Mouse (Mus musculus): ENCODE measurements around the gene Gm21885. TPM values are rescaled to one million over a fixed set of nuclear protein-coding genes. Genes with fewer than 3 reads are reported as not detected.
A peak's percentile ranks its signal among the peaks of the same experiment; 100 is the strongest.

The Gm21885 gene
- total and polyA plus RNA-seq, 2 experiments from 2014 or later: 0.30 TPM; not detected in 1

DNA sequence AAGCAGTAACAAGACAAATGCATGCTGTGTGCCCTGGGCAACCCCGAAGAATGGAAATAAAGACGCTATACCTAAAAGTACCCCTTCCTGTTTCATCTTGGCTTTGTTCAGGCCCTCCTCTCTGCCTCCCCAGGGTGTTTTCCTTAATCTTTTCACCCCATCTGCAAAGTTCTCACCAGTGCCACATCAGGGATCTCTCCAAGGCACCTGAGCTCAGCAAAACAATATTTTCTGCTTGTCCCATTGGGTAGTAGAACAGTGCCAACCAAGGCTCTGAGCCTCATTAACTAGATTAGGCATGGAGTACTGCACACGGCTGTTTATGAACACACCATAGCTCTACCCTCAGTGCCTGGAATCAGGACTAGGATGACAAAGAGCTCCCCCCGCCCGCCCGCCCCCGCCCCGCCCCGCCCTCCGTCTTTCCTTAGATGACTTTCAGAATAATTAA, 45.3 kb downstream of the Gm21885 start:
- TF ChIP-seq EP300 (IDR thresholded peaks at IDR 0.05; ENCODE audit: low read depth): no peak
- TF ChIP-seq CTCF (IDR thresholded peaks at IDR 0.05; ENCODE audit: low read depth): no peak
- H3K4me1 ChIP-seq (ENCODE audit: control insufficient read depth, insufficient read depth): peaks cover 32% of the 10 kb centered on the region
- H3K4me2 ChIP-seq (ENCODE audit: low read depth, low read length): peak overlapping the region; percentile 76
- H3K4me3 ChIP-seq (ENCODE audit: low read depth, low read length): peak overlapping the region; percentile 77
- peak; percentile 30; the same call in 1 of the 2 replicates for ATAC-seq (ENCODE audit: insufficient read depth, low read depth)
- DNase-seq (ENCODE audit: low spot score): peak; percentile 55
- WGBS: 5% methylated on average over 10 of the region's 10 CpGs
- no peaks in the 10 kb centered on the region for H3K27me3 ChIP-seq (ENCODE audit: control insufficient read depth, insufficient read depth, low read length)
- H3K9ac ChIP-seq (replicated peaks; ENCODE audit: low read depth, low read length): no peak overlapping the region
- no peaks in the 10 kb centered on the region for H3K9me3 ChIP-seq (replicated peaks; ENCODE audit: control insufficient read depth, low read length)
- peak overlapping the region; percentile 100 for H3K27ac ChIP-seq (ENCODE audit: low read depth)
- H3K36me3 ChIP-seq (replicated peaks; ENCODE audit: control insufficient read depth, insufficient read depth, low read length): 0 out of 2 replicates have a peak, but pooled peaks cover 6% of the 10 kb centered on the region

DNA sequence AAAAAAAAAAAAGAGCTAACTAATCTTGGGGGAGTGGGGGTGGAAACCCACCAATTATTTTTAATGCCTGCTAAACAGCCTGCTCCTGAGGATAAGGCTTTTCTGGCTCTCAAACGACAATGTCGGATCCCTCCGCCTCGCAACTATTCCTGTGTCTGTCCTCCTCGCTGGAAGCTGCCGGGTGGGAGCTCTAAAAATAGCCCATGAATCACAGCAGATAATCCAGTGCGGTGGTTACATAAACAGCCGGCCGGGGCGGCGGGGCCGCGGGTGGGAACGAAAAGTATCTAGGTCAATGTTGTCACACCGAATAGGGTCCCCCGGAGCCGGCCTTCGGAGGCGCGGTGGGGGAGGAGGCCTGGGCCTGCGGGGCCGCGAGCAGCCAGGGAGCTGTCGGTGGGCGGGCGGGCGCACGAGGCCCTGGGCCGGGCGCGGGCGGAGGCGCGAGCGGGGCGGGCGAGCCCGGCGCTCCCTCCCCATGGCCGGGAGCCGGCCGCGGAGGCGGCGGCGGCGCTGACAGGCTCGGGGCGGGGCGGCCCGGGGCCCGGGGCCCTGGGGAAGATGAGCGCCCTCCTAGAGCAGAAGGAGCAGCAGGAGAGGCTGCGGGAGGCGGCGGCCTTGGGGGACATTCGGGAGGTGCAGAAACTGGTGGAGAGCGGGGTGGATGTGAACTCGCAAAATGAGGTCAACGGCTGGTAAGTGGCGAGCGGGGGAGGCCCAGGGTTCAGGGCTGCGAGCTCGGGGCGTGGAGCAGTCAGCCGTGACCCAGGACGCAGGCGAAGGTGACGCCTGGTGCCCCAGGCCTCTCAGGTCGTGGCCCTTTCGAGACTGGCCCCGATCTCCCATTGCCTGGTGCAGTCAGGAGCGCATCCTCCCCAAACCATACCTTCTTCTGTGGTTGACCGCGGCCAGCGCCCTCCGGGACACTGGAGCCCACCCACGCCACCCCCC, 46.3 kb downstream of the Gm21885 start, which contains the start of gene Ankrd40:
TSS of gene Ankrd40 (plus strand) at position 309 of the 951 bp plus-strand sequence.
- no peak for TF ChIP-seq CTCF (IDR thresholded peaks at IDR 0.05; ENCODE audit: low read depth)
- peak; percentile 82 for TF ChIP-seq EP300 (IDR thresholded peaks at IDR 0.05; ENCODE audit: low read depth)
- ATAC-seq (ENCODE audit: insufficient read depth, low read depth): peak; percentile 90

DNA sequence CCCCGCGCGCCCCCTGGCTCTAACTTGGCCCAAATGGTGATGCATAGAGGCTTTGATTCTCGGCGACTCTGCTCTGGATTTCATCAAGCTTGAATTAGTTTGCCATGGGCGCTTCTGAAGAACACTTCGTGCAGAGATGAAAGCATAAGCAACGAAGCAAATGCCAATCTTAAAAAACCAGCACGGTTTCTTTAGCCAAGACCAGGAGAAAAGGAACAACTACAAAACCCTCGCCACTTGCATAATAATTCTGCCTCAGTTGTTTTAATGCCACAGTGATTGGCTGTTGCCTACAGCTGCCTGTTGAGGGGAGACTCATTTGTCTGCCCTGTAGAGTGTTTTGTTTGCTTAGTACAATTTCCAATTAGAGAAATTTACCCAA, 47.0 kb downstream of the Gm21885 start:
- no peak for ATAC-seq (ENCODE audit: insufficient read depth, low read depth)
- H3K4me3 ChIP-seq (ENCODE audit: low read depth, low read length): peak overlapping the region; percentile 77
- peak overlapping the region; percentile 100 for H3K27ac ChIP-seq (ENCODE audit: low read depth)
- H3K4me1 ChIP-seq (ENCODE audit: control insufficient read depth, insufficient read depth): peaks cover 25% of the 10 kb centered on the region
- peak overlapping the region; percentile 99 for H3K9ac ChIP-seq (replicated peaks; ENCODE audit: low read depth, low read length)
- no peak for TF ChIP-seq CTCF (IDR thresholded peaks at IDR 0.05; ENCODE audit: low read depth)
- TF ChIP-seq EP300 (IDR thresholded peaks at IDR 0.05; ENCODE audit: low read depth): no peak
- 2% methylated on average over 10 of the region's 10 CpGs for WGBS
- H3K9me3 ChIP-seq (replicated peaks; ENCODE audit: control insufficient read depth, low read length): no peaks in the 10 kb centered on the region
- peaks cover 8% of the 10 kb centered on the region; the same call in 1 of the 2 replicates for H3K36me3 ChIP-seq (replicated peaks; ENCODE audit: control insufficient read depth, insufficient read depth, low read length)
- no peak for DNase-seq (ENCODE audit: low spot score)
- no peaks in the 10 kb centered on the region for H3K27me3 ChIP-seq (ENCODE audit: control insufficient read depth, insufficient read depth, low read length)
- peak overlapping the region; percentile 76 for H3K4me2 ChIP-seq (ENCODE audit: low read depth, low read length)

More for the DNA sequence above, 46.3 kb downstream of the Gm21885 start, which contains the start of gene Ankrd40:
- H3K9ac ChIP-seq (replicated peaks; ENCODE audit: low read depth, low read length): peak within 1 kb of the TSS; percentile 99
- peak; percentile 97 for DNase-seq (ENCODE audit: low spot score)
- peaks cover 25% of the 10 kb centered on the region for H3K4me1 ChIP-seq (ENCODE audit: control insufficient read depth, insufficient read depth)
- 0 out of 2 replicates have a peak, but pooled peaks cover 6% of the 10 kb centered on the region for H3K36me3 ChIP-seq (replicated peaks; ENCODE audit: control insufficient read depth, insufficient read depth, low read length)
- peak within 1 kb of the TSS; percentile 76 for H3K4me2 ChIP-seq (ENCODE audit: low read depth, low read length)
- H3K9me3 ChIP-seq (replicated peaks; ENCODE audit: control insufficient read depth, low read length): no peaks in the 10 kb centered on the region
- no peaks in the 10 kb centered on the region for H3K27me3 ChIP-seq (ENCODE audit: control insufficient read depth, insufficient read depth, low read length)
- under 1% methylated on average over 68 of the region's 78 CpGs for WGBS
- H3K27ac ChIP-seq (ENCODE audit: low read depth): peak within 1 kb of the TSS; percentile 100
- H3K4me3 ChIP-seq (ENCODE audit: low read depth, low read length): peak within 1 kb of the TSS; percentile 77

DNA sequence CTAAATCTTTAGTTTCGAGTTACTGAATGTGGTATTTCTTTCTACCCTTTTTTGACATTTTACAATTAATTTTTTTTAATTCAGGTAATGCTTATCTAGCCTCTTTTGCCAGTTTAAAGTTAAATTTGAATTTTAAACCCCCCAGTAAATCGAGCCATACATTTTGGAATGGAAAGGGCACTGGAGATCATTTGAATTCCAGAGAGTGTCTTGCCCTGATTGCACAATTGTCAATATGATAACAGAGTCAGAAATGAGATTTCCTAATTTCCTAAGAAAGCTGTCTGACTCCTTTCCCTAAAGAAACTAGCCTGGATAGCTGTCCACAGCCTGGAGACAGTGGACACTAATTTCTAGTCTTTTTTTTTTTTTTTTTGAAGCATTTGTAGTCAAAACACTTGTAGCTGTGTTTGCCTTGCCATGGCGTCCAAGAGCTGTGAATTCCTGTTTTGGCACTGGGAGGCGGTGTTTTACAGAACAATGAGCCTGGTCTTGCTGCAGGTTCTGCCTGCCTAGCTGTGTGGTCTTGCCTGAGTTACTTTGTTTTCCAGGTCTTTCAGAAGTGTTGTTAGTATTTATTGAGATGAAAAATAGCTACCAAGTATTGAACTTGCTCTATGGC, 47.7 kb downstream of the Gm21885 start:
- ATAC-seq (ENCODE audit: insufficient read depth, low read depth) (no peak), DNase-seq (ENCODE audit: low spot score) (peak; percentile 63)
- H3K4me2 ChIP-seq (ENCODE audit: low read depth, low read length): peak overlapping the region; percentile 76
- H3K9me3 ChIP-seq (replicated peaks; ENCODE audit: control insufficient read depth, low read length): no peaks in the 10 kb centered on the region
- H3K27me3 ChIP-seq (ENCODE audit: control insufficient read depth, insufficient read depth, low read length): no peaks in the 10 kb centered on the region
- no peak overlapping the region for H3K9ac ChIP-seq (replicated peaks; ENCODE audit: low read depth, low read length)
- peaks cover 14% of the 10 kb centered on the region for H3K36me3 ChIP-seq (replicated peaks; ENCODE audit: control insufficient read depth, insufficient read depth, low read length)
- TF ChIP-seq CTCF (IDR thresholded peaks at IDR 0.05; ENCODE audit: low read depth) (peak; percentile 63), EP300 (IDR thresholded peaks at IDR 0.05; ENCODE audit: low read depth) (no peak)
- H3K4me1 ChIP-seq (ENCODE audit: control insufficient read depth, insufficient read depth): peaks cover 25% of the 10 kb centered on the region
- peak overlapping the region; percentile 100; the same call in 1 of the 2 replicates for H3K27ac ChIP-seq (ENCODE audit: low read depth)
- 32% methylated on average over 4 of the region's 4 CpGs for WGBS
- H3K4me3 ChIP-seq (ENCODE audit: low read depth, low read length): no peak overlapping the region; the same call in 1 of the 2 replicates

DNA sequence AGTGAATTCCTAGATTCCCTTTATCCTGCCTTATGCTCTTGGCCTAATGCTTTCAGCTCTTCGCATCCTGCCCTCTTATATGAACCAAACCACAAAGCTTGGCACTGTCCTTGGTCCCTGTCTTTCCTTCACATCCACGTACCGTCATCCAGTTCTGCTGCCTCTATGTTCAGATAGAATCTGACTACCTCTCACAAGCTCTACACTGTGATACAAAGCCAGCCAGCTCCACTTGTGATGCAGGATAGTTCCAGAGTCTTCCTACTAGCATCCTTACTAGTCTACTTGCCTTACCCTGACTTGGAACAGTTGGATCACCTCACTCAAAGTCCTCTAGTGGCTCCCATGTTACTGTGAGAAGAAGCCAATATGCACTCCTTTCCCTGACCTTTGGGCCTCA, 48.5 kb downstream of the Gm21885 start:
- DNase-seq (ENCODE audit: low spot score) (no peak), ATAC-seq (ENCODE audit: insufficient read depth, low read depth) (no peak)
- H3K27ac ChIP-seq (ENCODE audit: low read depth): no peak overlapping the region
- H3K9me3 ChIP-seq (replicated peaks; ENCODE audit: control insufficient read depth, low read length): no peaks in the 10 kb centered on the region
- WGBS: 72% methylated on average over 3 of the region's 3 CpGs
- no peak overlapping the region for H3K9ac ChIP-seq (replicated peaks; ENCODE audit: low read depth, low read length)
- peaks cover 25% of the 10 kb centered on the region for H3K4me1 ChIP-seq (ENCODE audit: control insufficient read depth, insufficient read depth)
- H3K36me3 ChIP-seq (replicated peaks; ENCODE audit: control insufficient read depth, insufficient read depth, low read length): peaks cover 20% of the 10 kb centered on the region
- TF ChIP-seq CTCF (IDR thresholded peaks at IDR 0.05; ENCODE audit: low read depth) (no peak), EP300 (IDR thresholded peaks at IDR 0.05; ENCODE audit: low read depth) (no peak)
- H3K4me3 ChIP-seq (ENCODE audit: low read depth, low read length): no peak overlapping the region
- H3K4me2 ChIP-seq (ENCODE audit: low read depth, low read length): no peak overlapping the region
- no peaks in the 10 kb centered on the region for H3K27me3 ChIP-seq (ENCODE audit: control insufficient read depth, insufficient read depth, low read length)
